Mouse (Mus musculus): ENCODE measurements around the gene 2010109A12Rik. TPM values are rescaled to one million over a fixed set of nuclear protein-coding genes. Genes with fewer than 3 reads are reported as not detected.
A peak's percentile ranks its signal among the peaks of the same experiment; 100 is the strongest.

The 2010109A12Rik gene
- polyA plus RNA-seq, 1 experiment from 2014 or later: 1.7 TPM

GRCm38 (mm10) chr5:93189607-93190006, 16.7 kb upstream of the 2010109A12Rik start:
- no peak overlapping the region for H3K4me2 ChIP-seq
- H3K4me3 ChIP-seq (replicated peaks): no peak overlapping the region
- H3K27ac ChIP-seq: no peak overlapping the region
- peaks cover 57% of the 10 kb centered on the region for H3K36me3 ChIP-seq
- no peaks in the 10 kb centered on the region for H3K27me3 ChIP-seq
- ATAC-seq (ENCODE audit: low read depth): no peak
- H3K9ac ChIP-seq: no peak overlapping the region
- DNase-seq: no peak
- 81% methylated on average over 3 of the region's 3 CpGs for WGBS (ENCODE audit: insufficient replicate concordance)
- H3K4me1 ChIP-seq (replicated peaks): 0 out of 2 replicates have a peak, but pooled peaks cover 4% of the 10 kb centered on the region
- no peaks in the 10 kb centered on the region for H3K9me3 ChIP-seq (replicated peaks)

- no peak for DNase-seq
- Histone ChIP-seq H3K4me2 (no peak overlapping the region), H3K36me3 (peaks cover 51% of the 10 kb centered on the region), H3K9ac (no peak overlapping the region), H3K4me1 (replicated peaks) (0 out of 2 replicates have a peak, but pooled peaks cover 4% of the 10 kb centered on the region), H3K27me3 (no peaks in the 10 kb centered on the region), H3K4me3 (replicated peaks) (no peak overlapping the region), H3K27ac (no peak overlapping the region), H3K9me3 (replicated peaks) (no peaks in the 10 kb centered on the region)
- WGBS (ENCODE audit: insufficient replicate concordance): 91% methylated on average over 5 of the region's 5 CpGs
- ATAC-seq (ENCODE audit: low read depth): no peak
Measured at GRCm38 (mm10) chr5:93190428-93190827, 15.9 kb upstream of the 2010109A12Rik start.

GRCm38 (mm10) chr5:93198232-93198631, 8.1 kb upstream of the 2010109A12Rik start:
- Histone ChIP-seq H3K9me3 (replicated peaks) (no peaks in the 10 kb centered on the region), H3K36me3 (peaks cover 58% of the 10 kb centered on the region)
- ATAC-seq (ENCODE audit: low read depth): no peak

GRCm38 (mm10) chr5:93201181-93201580, 5.1 kb upstream of the 2010109A12Rik start:
- no peak for DNase-seq
- WGBS (ENCODE audit: insufficient replicate concordance): 91% methylated on average over 1 of the region's 1 CpGs
- no peaks in the 10 kb centered on the region for H3K27me3 ChIP-seq
- peaks cover 20% of the 10 kb centered on the region for H3K4me1 ChIP-seq (replicated peaks)
- no peak for ATAC-seq (ENCODE audit: low read depth)
- H3K36me3 ChIP-seq: peaks cover 48% of the 10 kb centered on the region
- H3K27ac ChIP-seq: no peak overlapping the region
- H3K4me3 ChIP-seq (replicated peaks): no peak overlapping the region
- no peak overlapping the region for H3K4me2 ChIP-seq
- H3K9me3 ChIP-seq (replicated peaks): no peaks in the 10 kb centered on the region
- H3K9ac ChIP-seq: no peak overlapping the region

More at GRCm38 (mm10) chr5:93198232-93198631, 8.1 kb upstream of the 2010109A12Rik start:
- WGBS (ENCODE audit: insufficient replicate concordance): 71% methylated on average over 3 of the region's 3 CpGs
- Histone ChIP-seq H3K27me3 (no peaks in the 10 kb centered on the region), H3K9ac (no peak overlapping the region), H3K4me1 (replicated peaks) (peaks cover 8% of the 10 kb centered on the region), H3K27ac (no peak overlapping the region), H3K4me2 (no peak overlapping the region), H3K4me3 (replicated peaks) (no peak overlapping the region)
- no peak for DNase-seq

GRCm38 (mm10) chr5:93205371-93206108, 778 bp upstream of the 2010109A12Rik start:
- ATAC-seq (ENCODE audit: low read depth) (peak; percentile 64), DNase-seq (peak; percentile 63)
- peak overlapping the region; percentile 86 for H3K4me3 ChIP-seq (replicated peaks)
- no peaks in the 10 kb centered on the region for H3K9me3 ChIP-seq (replicated peaks)
- H3K9ac ChIP-seq: peak overlapping the region; percentile 96
- no peaks in the 10 kb centered on the region for H3K27me3 ChIP-seq
- H3K4me2 ChIP-seq: peak overlapping the region; percentile 75
- H3K27ac ChIP-seq: peak overlapping the region; percentile 94
- peaks cover 30% of the 10 kb centered on the region for H3K4me1 ChIP-seq (replicated peaks)
- peaks cover 14% of the 10 kb centered on the region for H3K36me3 ChIP-seq
- under 1% methylated on average over 55 of the region's 63 CpGs for WGBS (ENCODE audit: insufficient replicate concordance)

GRCm38 (mm10) chr5:93207006-93207348, 659 bp downstream of the 2010109A12Rik start:
- no peak for DNase-seq
- peak overlapping the region; percentile 96 for H3K9ac ChIP-seq
- peak overlapping the region; percentile 75 for H3K4me2 ChIP-seq
- peaks cover 3% of the 10 kb centered on the region for H3K36me3 ChIP-seq
- H3K27me3 ChIP-seq: no peaks in the 10 kb centered on the region
- 0 out of 2 replicates have a peak, but pooled peaks have one; percentile 0 for ATAC-seq (ENCODE audit: low read depth)
- H3K4me1 ChIP-seq (replicated peaks): peaks cover 30% of the 10 kb centered on the region
- no peaks in the 10 kb centered on the region for H3K9me3 ChIP-seq (replicated peaks)
- H3K4me3 ChIP-seq (replicated peaks): peak overlapping the region; percentile 86
- peak overlapping the region; percentile 94 for H3K27ac ChIP-seq
- WGBS (ENCODE audit: insufficient replicate concordance): 8% methylated on average over 6 of the region's 6 CpGs

- ATAC-seq (ENCODE audit: low read depth): no peak
- 83% methylated on average over 1 of the region's 1 CpGs for WGBS (ENCODE audit: insufficient replicate concordance)
- peaks cover 30% of the 10 kb centered on the region for H3K4me1 ChIP-seq (replicated peaks)
- H3K36me3 ChIP-seq: no peaks in the 10 kb centered on the region
- no peaks in the 10 kb centered on the region for H3K27me3 ChIP-seq
- no peaks in the 10 kb centered on the region for H3K9me3 ChIP-seq (replicated peaks)
- peak overlapping the region; percentile 75; the same call in 1 of the 2 replicates for H3K4me2 ChIP-seq
- H3K9ac ChIP-seq: peak overlapping the region; percentile 96; the same call in 1 of the 2 replicates
- H3K27ac ChIP-seq: peak overlapping the region; percentile 6; the same call in 1 of the 2 replicates
- DNase-seq: no peak
- H3K4me3 ChIP-seq (replicated peaks): 0 out of 2 replicates have a peak overlapping the region, but pooled peaks have one; percentile 86
Measured at GRCm38 (mm10) chr5:93207555-93207954, 1.2 kb downstream of the 2010109A12Rik start.

GRCm38 (mm10) chr5:93218375-93218774, 12.1 kb downstream of the 2010109A12Rik start:
- no peak overlapping the region for H3K4me3 ChIP-seq (replicated peaks)
- ATAC-seq (ENCODE audit: low read depth) (no peak), DNase-seq (no peak)
- no peaks in the 10 kb centered on the region for H3K27me3 ChIP-seq
- H3K4me1 ChIP-seq (replicated peaks): no peaks in the 10 kb centered on the region
- H3K9ac ChIP-seq: no peak overlapping the region
- no peaks in the 10 kb centered on the region for H3K36me3 ChIP-seq
- H3K9me3 ChIP-seq (replicated peaks): no peaks in the 10 kb centered on the region
- no peak overlapping the region for H3K27ac ChIP-seq
- no peak overlapping the region for H3K4me2 ChIP-seq
- WGBS (ENCODE audit: insufficient replicate concordance): 66% methylated on average over 3 of the region's 3 CpGs

- Histone ChIP-seq H3K9me3 (replicated peaks) (no peaks in the 10 kb centered on the region), H3K9ac (no peak overlapping the region), H3K36me3 (no peaks in the 10 kb centered on the region), H3K4me3 (replicated peaks) (no peak overlapping the region), H3K27me3 (peaks cover 4% of the 10 kb centered on the region; the same call in 1 of the 2 replicates), H3K4me1 (replicated peaks) (peaks cover 7% of the 10 kb centered on the region), H3K27ac (no peak overlapping the region), H3K4me2 (no peak overlapping the region)
- DNase-seq: no peak
- 50% methylated on average over 3 of the region's 3 CpGs for WGBS (ENCODE audit: insufficient replicate concordance)
- ATAC-seq (ENCODE audit: low read depth): no peak
Measured at GRCm38 (mm10) chr5:93221661-93222060, 15.3 kb downstream of the 2010109A12Rik start.

GRCm38 (mm10) chr5:93224549-93224948, 18.2 kb downstream of the 2010109A12Rik start:
- H3K9me3 ChIP-seq (replicated peaks): no peaks in the 10 kb centered on the region
- no peak overlapping the region for H3K9ac ChIP-seq
- ATAC-seq (ENCODE audit: low read depth) (no peak), DNase-seq (no peak)
- H3K27ac ChIP-seq: no peak overlapping the region
- no peak overlapping the region for H3K4me2 ChIP-seq
- H3K4me1 ChIP-seq (replicated peaks): peaks cover 23% of the 10 kb centered on the region
- peaks cover 4% of the 10 kb centered on the region; the same call in 1 of the 2 replicates for H3K27me3 ChIP-seq
- no peaks in the 10 kb centered on the region for H3K36me3 ChIP-seq
- 67% methylated on average over 2 of the region's 2 CpGs for WGBS (ENCODE audit: insufficient replicate concordance)
- H3K4me3 ChIP-seq (replicated peaks): no peak overlapping the region

- no peak overlapping the region for H3K4me3 ChIP-seq (replicated peaks)
- no peaks in the 10 kb centered on the region for H3K9me3 ChIP-seq (replicated peaks)
- H3K4me1 ChIP-seq (replicated peaks): peaks cover 23% of the 10 kb centered on the region
- no peak overlapping the region for H3K27ac ChIP-seq
- H3K9ac ChIP-seq: no peak overlapping the region
- WGBS (ENCODE audit: insufficient replicate concordance): 9% methylated on average over 3 of the region's 3 CpGs
- ATAC-seq (ENCODE audit: low read depth) (peak; percentile 88), DNase-seq (peak; percentile 13)
- H3K4me2 ChIP-seq: peak overlapping the region; percentile 10
- H3K27me3 ChIP-seq: peaks cover 4% of the 10 kb centered on the region; the same call in 1 of the 2 replicates
- no peaks in the 10 kb centered on the region for H3K36me3 ChIP-seq
Measured at GRCm38 (mm10) chr5:93227157-93227556, 20.8 kb downstream of the 2010109A12Rik start.

Measured in liver, embryonic 13.5 days (tissue).